Mouse (Mus musculus) gastrocnemius, adult 8-10 months (tissue): ENCODE measurements around the gene Dpep3. TPM values are rescaled to one million over a fixed set of nuclear protein-coding genes. Genes with fewer than 3 reads are reported as not detected.

Experiments
- DNase-seq, 2 experiments: peaks; one replicate each; pipeline ENCODE4 v3.0.0; 2022; ENCODE audit warnings: low spot score in 2 of 2
- total RNA-seq, 4 experiments: library from RNA; stranded (reverse); gene quantifications; 2 replicates each; pipeline ENCODE4 v1.2.4; 2022

The Dpep3 gene
- total RNA-seq, 4 experiments from 2014 or later = not detected

GRCm38 (mm10) chr8:105981146-105981545 lies 1.9 kb upstream of the Dpep3 start:
- DNase-seq = no peak

GRCm38 (mm10) chr8:105975363-105975762 lies 3.9 kb downstream of the Dpep3 start:
- no peak for DNase-seq

GRCm38 (mm10) chr8:105971019-105971720 lies 8.1 kb downstream of the Dpep3 start:
- no peak for DNase-seq

GRCm38 (mm10) chr8:105969367-105969766 lies 9.9 kb downstream of the Dpep3 start:
- no peak for DNase-seq

GRCm38 (mm10) chr8:105966692-105967311 lies 12.4 kb downstream of the Dpep3 start:
- no peak for DNase-seq

- peak; percentile 62 to 64 for DNase-seq
These were observed 13.3 kb downstream of the Dpep3 start, which contains the start of gene Slc12a4 for GRCm38 (mm10) chr8:105965905-105966341. Gene Slc12a4 (minus strand): TSS chr8:105966097.

- peak; percentile 39 to 40 for DNase-seq
These were observed 13.8 kb downstream of the Dpep3 start for GRCm38 (mm10) chr8:105965266-105965904.

- no peak for DNase-seq
These were observed 14.5 kb downstream of the Dpep3 start for GRCm38 (mm10) chr8:105964506-105965265.

- DNase-seq = no peak
These were observed 17.7 kb downstream of the Dpep3 start for GRCm38 (mm10) chr8:105961536-105961935.

GRCm38 (mm10) chr8:105961101-105961500 lies 18.1 kb downstream of the Dpep3 start:
- no peak for DNase-seq

GRCm38 (mm10) chr8:105959350-105959749 lies 19.9 kb downstream of the Dpep3 start:
- peak; percentile 87 to 96 for DNase-seq

- DNase-seq = peak in 1 of 2 experiments; percentile 41
These were observed 21.4 kb downstream of the Dpep3 start for GRCm38 (mm10) chr8:105957813-105958212.

GRCm38 (mm10) chr8:105956556-105956955 lies 22.7 kb downstream of the Dpep3 start:
- no peak for DNase-seq

GRCm38 (mm10) chr8:105951057-105951659 lies 28.1 kb downstream of the Dpep3 start:
- no peak for DNase-seq

GRCm38 (mm10) chr8:105949350-105949749 lies 29.9 kb downstream of the Dpep3 start:
- no peak for DNase-seq

- no peak for DNase-seq
These were observed 35.9 kb downstream of the Dpep3 start, which contains the start of gene Lcat for GRCm38 (mm10) chr8:105943321-105943739. Gene Lcat (minus strand): TSS chr8:105943382.

GRCm38 (mm10) chr8:105942542-105942941 lies 36.7 kb downstream of the Dpep3 start:
- no peak for DNase-seq

GRCm38 (mm10) chr8:105942026-105942425 lies 37.2 kb downstream of the Dpep3 start:
- no peak for DNase-seq

- DNase-seq = no peak
These were observed 40.9 kb downstream of the Dpep3 start, which contains the start of gene Psmb10 for GRCm38 (mm10) chr8:105938306-105938669. Gene Psmb10 (minus strand): TSS chr8:105938444.

GRCm38 (mm10) chr8:105937496-105938305 lies 41.5 kb downstream of the Dpep3 start:
- DNase-seq = no peak
